Mouse (Mus musculus): ENCODE data around the gene Minos1. TPM values are rescaled to one million over a fixed set of nuclear protein-coding genes. Genes with fewer than 3 reads are reported as not detected.

Gene Minos1
- polyA plus RNA-seq (2016; fragmentation: Nextera tagmentation; extraction: Ambion mirVana): 375 and 389 TPM in 2 replicates

DNA sequence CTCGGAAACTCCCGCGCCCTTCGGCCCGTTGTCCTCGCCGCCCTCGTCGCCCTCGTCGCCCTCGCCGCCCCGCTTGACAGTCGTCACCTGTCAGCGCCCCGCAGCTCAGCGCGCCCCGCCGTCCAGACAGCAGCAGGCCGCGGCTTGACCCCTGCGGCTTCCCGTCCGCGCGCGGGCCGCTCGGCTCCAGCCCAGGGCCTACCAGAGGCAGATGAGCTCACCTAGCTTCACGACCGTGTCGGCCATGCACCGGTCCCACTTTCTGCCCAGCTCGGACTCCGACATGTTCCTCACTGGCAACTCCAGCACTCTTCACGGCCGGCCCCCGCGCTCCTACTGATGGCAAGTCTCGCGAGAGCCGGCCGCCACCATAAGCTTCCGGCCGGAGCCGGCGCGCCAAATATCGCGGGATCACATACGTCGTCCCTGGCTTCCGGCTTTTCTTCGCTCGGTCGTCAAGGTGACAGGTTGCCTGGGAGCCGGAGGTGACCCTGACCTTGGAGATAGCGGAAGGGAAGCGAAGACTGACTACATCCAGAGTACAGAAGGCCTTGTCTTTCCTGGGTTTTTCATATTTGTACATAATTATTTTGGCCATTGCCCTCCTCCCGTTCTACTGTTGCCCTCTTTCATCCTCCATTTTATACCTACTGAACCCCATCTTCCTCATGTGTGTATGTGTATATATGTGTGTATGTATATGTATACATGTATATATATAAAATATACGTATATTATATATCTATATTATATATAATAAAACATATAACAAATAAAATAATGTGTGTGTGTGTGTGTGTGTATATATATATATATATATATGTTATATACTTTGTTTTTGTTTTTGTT lies at the start of gene Minos1:
TSS of gene Minos1 (minus strand) at position 413 of the 849 bp plus-strand sequence.
- Histone ChIP-seq H3K36me3 (replicated peaks) (peaks cover 13% of the 10 kb centered on the region), H3K9me3 (peaks cover 8% of the 10 kb centered on the region; the same call in 1 of the 2 replicates), H3K27ac (peak within 1 kb of the TSS; percentile 93), H3K4me1 (peaks cover 23% of the 10 kb centered on the region), H3K4me3 (peak within 1 kb of the TSS; percentile 98), H3K27me3 (ENCODE audit: poor library complexity, severe bottlenecking) (no peaks in the 10 kb centered on the region)
- WGBS: under 1% methylated on average over 63 of the region's 63 CpGs
- DNase-seq (ENCODE audit: extremely low spot score, low spot score): peak; percentile 98

GRCm38 (mm10) chr4:139179731-139180625 lies 49.1 kb upstream of the Minos1 start:
- Histone ChIP-seq H3K27ac (no peak overlapping the region), H3K4me3 (no peak overlapping the region), H3K36me3 (replicated peaks) (no peaks in the 10 kb centered on the region), H3K27me3 (ENCODE audit: poor library complexity, severe bottlenecking) (no peaks in the 10 kb centered on the region), H3K4me1 (peaks cover 5% of the 10 kb centered on the region), H3K9me3 (peaks cover 18% of the 10 kb centered on the region)
- 89% methylated on average over 17 of the region's 17 CpGs for WGBS
- DNase-seq (ENCODE audit: extremely low spot score, low spot score): no peak

GRCm38 (mm10) chr4:139179218-139179617 lies 48.3 kb upstream of the Minos1 start:
- Histone ChIP-seq H3K4me3 (no peak overlapping the region), H3K27ac (no peak overlapping the region), H3K9me3 (peaks cover 18% of the 10 kb centered on the region), H3K36me3 (replicated peaks) (no peaks in the 10 kb centered on the region), H3K4me1 (peaks cover 5% of the 10 kb centered on the region), H3K27me3 (ENCODE audit: poor library complexity, severe bottlenecking) (no peaks in the 10 kb centered on the region)
- WGBS: 81% methylated on average over 2 of the region's 2 CpGs
- DNase-seq (ENCODE audit: extremely low spot score, low spot score): no peak

- Histone ChIP-seq H3K27me3 (ENCODE audit: poor library complexity, severe bottlenecking) (no peaks in the 10 kb centered on the region), H3K4me1 (peaks cover 5% of the 10 kb centered on the region), H3K9me3 (peaks cover 18% of the 10 kb centered on the region), H3K27ac (no peak overlapping the region), H3K36me3 (replicated peaks) (no peaks in the 10 kb centered on the region), H3K4me3 (no peak overlapping the region)
- no peak for DNase-seq (ENCODE audit: extremely low spot score, low spot score)
- 97% methylated on average over 11 of the region's 11 CpGs for WGBS
Observed at GRCm38 (mm10) chr4:139178377-139178776, 47.5 kb upstream of the Minos1 start.

DNA sequence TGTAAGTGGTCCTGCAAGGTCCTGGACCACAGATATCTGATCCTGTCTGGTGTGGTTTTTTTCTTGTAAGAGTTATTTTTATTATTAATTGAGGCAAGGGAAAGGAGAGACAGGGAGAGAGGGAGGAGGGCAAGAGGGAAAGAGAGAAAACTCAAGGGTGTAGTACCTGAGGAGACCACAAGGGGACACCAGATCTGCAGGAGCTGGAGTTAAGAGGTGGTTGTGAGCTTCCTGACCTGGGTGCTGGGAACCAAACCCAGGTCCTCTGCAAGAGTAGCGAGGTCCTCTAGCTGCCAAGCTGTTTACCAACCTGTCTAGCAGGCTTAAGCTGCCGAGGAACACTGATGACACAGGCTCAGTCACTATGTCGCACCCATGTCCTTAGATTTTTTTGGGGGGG lies 47.0 kb upstream of the Minos1 start:
- Histone ChIP-seq H3K9me3 (peaks cover 18% of the 10 kb centered on the region), H3K4me3 (no peak overlapping the region), H3K27ac (no peak overlapping the region), H3K4me1 (peaks cover 5% of the 10 kb centered on the region), H3K36me3 (replicated peaks) (no peaks in the 10 kb centered on the region), H3K27me3 (ENCODE audit: poor library complexity, severe bottlenecking) (no peaks in the 10 kb centered on the region)
- no peak for DNase-seq (ENCODE audit: extremely low spot score, low spot score)
- 100% methylated on average over 3 of the region's 3 CpGs for whole genome bisulfite sequencing

DNA sequence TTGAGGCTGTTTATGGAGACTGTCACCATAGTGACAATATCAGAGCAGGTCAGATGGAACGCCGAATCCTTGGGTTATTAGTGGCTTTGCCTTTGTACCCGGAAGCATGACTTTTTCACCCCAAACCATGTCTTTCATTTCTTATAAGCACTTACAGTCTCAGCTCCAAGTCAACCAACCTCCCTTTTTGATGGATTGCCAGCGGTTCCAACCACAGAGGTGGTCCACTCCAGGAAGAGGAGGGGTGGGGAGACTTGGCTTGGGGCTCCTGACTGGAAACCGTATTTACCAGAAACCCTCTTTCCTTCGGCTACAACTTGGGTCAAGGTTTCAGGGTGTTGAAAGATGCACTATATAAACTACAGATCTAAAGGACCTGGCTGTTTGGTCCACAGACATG lies 45.1 kb upstream of the Minos1 start:
- peaks cover 5% of the 10 kb centered on the region for H3K4me1 ChIP-seq
- H3K27ac ChIP-seq: no peak overlapping the region
- no peak for DNase-seq (ENCODE audit: extremely low spot score, low spot score)
- 82% methylated on average over 6 of the region's 6 CpGs for WGBS
- peaks cover 18% of the 10 kb centered on the region for H3K9me3 ChIP-seq
- no peaks in the 10 kb centered on the region for H3K27me3 ChIP-seq (ENCODE audit: poor library complexity, severe bottlenecking)
- no peaks in the 10 kb centered on the region for H3K36me3 ChIP-seq (replicated peaks)
- H3K4me3 ChIP-seq: no peak overlapping the region

- H3K9me3 ChIP-seq: peaks cover 18% of the 10 kb centered on the region
- WGBS: 75% methylated on average over 20 of the region's 20 CpGs
- DNase-seq (ENCODE audit: extremely low spot score, low spot score): no peak
Observed at GRCm38 (mm10) chr4:139175061-139175971, 44.4 kb upstream of the Minos1 start.

DNA sequence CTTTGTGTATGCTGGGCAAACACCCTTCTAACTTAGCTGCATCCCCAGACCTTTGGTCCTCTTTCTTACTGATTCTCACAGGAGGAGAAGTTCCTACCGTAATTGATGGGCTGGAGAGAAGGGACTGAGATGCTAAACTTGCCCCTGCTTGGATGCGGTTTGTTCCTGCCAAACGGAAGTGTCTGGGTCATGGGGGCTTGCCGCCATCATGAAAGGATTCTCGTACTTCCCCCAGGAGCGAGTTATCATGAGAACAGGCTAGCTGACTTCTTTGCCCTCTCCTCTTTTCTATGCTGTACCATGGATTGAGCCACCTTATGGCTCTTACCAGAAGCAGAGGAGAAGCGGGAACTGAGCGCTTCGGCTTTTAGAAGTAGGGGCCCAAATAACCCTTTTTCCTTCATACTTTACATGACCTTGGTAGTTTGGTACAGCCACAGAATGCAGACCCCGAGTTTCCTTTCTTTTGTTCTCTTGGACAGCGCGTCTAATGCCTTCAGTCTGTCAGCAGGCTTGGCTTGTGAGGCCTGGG lies 38.9 kb upstream of the Minos1 start:
- no peak for DNase-seq (ENCODE audit: extremely low spot score, low spot score)
- peak overlapping the region; percentile 65; the same call in 1 of the 2 replicates for H3K27ac ChIP-seq
- 75% methylated on average over 12 of the region's 12 CpGs for WGBS
- no peaks in the 10 kb centered on the region for H3K9me3 ChIP-seq
- no peaks in the 10 kb centered on the region for H3K27me3 ChIP-seq (ENCODE audit: poor library complexity, severe bottlenecking)
- H3K36me3 ChIP-seq (replicated peaks): no peaks in the 10 kb centered on the region
- peaks cover 13% of the 10 kb centered on the region for H3K4me1 ChIP-seq
- no peak overlapping the region for H3K4me3 ChIP-seq

More at GRCm38 (mm10) chr4:139175061-139175971, 44.4 kb upstream of the Minos1 start:
- peaks cover 5% of the 10 kb centered on the region for H3K4me1 ChIP-seq
- H3K4me3 ChIP-seq: no peak overlapping the region
- H3K36me3 ChIP-seq (replicated peaks): no peaks in the 10 kb centered on the region
- no peaks in the 10 kb centered on the region for H3K27me3 ChIP-seq (ENCODE audit: poor library complexity, severe bottlenecking)
- H3K27ac ChIP-seq: 0 out of 2 replicates have a peak overlapping the region, but pooled peaks have one; percentile 8

- WGBS: 85% methylated on average over 15 of the region's 15 CpGs
- H3K27ac ChIP-seq: peak overlapping the region; percentile 65; the same call in 1 of the 2 replicates
Observed at GRCm38 (mm10) chr4:139168985-139169747, 38.3 kb upstream of the Minos1 start.

DNA sequence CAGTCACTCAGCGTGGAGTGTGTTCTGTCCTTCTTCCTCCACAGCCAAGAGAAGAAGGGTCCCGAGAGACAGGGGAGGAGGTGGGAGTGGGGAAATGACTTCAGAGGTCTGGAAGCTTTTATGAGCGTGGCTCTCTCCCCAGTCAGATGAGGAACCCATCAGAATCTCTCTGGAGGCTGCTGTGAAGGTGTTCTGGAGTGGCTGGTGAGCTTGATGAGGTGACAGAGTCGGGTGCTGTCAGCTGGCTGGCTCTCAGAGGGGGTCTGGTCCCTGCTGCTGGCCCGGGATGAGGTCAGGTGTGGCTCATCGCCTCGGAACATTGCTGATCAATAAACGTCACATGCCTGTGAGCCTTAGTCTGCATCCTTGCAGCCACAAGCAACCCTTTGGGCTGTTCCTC lies 36.2 kb upstream of the Minos1 start:
- whole genome bisulfite sequencing: 80% methylated on average over 8 of the region's 8 CpGs
- no peak for DNase-seq (ENCODE audit: extremely low spot score, low spot score)

More at GRCm38 (mm10) chr4:139168985-139169747, 38.3 kb upstream of the Minos1 start:
- H3K4me1 ChIP-seq: peaks cover 13% of the 10 kb centered on the region
- H3K27me3 ChIP-seq (ENCODE audit: poor library complexity, severe bottlenecking): no peaks in the 10 kb centered on the region
- no peaks in the 10 kb centered on the region for H3K9me3 ChIP-seq
- no peak overlapping the region for H3K4me3 ChIP-seq
- no peaks in the 10 kb centered on the region for H3K36me3 ChIP-seq (replicated peaks)
- DNase-seq (ENCODE audit: extremely low spot score, low spot score): no peak

DNA sequence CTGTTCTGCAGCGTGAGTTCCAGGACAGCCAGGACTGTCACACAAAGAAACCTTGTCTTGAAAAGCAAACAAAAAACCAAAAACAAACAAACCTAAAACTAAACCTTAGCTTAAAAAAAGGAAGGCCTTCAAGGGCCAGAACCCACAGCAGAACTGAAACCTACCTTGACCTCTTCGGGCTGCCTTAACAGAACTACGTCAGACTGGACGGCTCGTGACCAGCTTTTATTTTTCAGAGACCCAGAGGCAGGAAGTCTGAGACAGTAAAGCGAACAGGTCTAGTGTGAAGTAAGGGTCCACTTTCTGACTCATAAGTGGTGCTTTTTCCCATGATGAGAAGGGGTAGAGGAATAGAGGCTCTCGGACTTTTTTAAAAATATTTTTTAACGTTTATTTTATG lies 35.3 kb upstream of the Minos1 start:
- no peak overlapping the region for H3K27ac ChIP-seq
- WGBS: 89% methylated on average over 8 of the region's 8 CpGs
- DNase-seq (ENCODE audit: extremely low spot score, low spot score): no peak
- no peaks in the 10 kb centered on the region for H3K36me3 ChIP-seq (replicated peaks)
- H3K4me3 ChIP-seq: no peak overlapping the region
- no peaks in the 10 kb centered on the region for H3K27me3 ChIP-seq (ENCODE audit: poor library complexity, severe bottlenecking)
- peaks cover 13% of the 10 kb centered on the region for H3K4me1 ChIP-seq
- H3K9me3 ChIP-seq: no peaks in the 10 kb centered on the region

More for the DNA sequence above, 36.2 kb upstream of the Minos1 start:
- Histone ChIP-seq H3K27me3 (ENCODE audit: poor library complexity, severe bottlenecking) (no peaks in the 10 kb centered on the region), H3K27ac (no peak overlapping the region), H3K36me3 (replicated peaks) (no peaks in the 10 kb centered on the region), H3K4me3 (no peak overlapping the region), H3K4me1 (peaks cover 13% of the 10 kb centered on the region), H3K9me3 (no peaks in the 10 kb centered on the region)

Data from forebrain, embryonic 10.5 days (tissue).